Mouse (Mus musculus): Measurements from ENCODE around the gene Dazap1. TPM values are rescaled to one million over a fixed set of nuclear protein-coding genes. Genes with fewer than 3 reads are reported as not detected.

Gene Dazap1
- total RNA-seq, 1 experiment = 154 TPM

DNA sequence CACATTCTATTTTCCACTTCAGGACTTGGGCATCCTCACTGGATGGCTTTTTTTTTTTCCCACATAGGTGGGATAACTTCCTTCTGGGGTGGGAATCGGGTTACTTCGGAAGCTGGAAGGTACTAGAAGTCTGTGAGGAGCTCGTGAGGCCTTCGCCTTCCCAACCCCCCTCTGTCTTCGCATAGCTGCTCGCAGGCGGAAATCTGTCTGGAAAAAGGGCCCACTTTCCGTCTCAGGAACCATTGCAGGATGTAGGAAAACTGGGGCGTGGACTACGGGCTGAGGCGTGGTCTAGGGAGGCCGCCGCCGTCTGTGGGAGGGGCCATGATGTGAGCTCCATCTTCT is 35.2 kb upstream of the Dazap1 start:
- TF ChIP-seq ZNF384 (IDR thresholded peaks at IDR 0.05; ENCODE audit: low read depth, low read length) (0 out of 2 replicates have a peak, but pooled peaks have one; percentile 7), ZC3H11A (IDR thresholded peaks at IDR 0.05; ENCODE audit: borderline replicate concordance, low read depth, low read length) (no peak)
- no peaks in the 10 kb centered on the region for H3K9me3 ChIP-seq (ENCODE audit: control insufficient read depth, insufficient read depth, low read depth, low read length)
- H3K4me1 ChIP-seq (ENCODE audit: control insufficient read depth in 2 of 2, insufficient read depth in 2 of 2, low read length in 2 of 2, poor library complexity in 1 of 2) = peaks cover 2 to 12% of the 10 kb centered on the region in 2 experiments; a peak in 2 of 4 replicates
- DNase-seq (ENCODE audit: low read depth, low spot score) = no peak
- H3K27ac ChIP-seq (ENCODE audit: insufficient read depth, low read depth, low read length, poor library complexity, severe bottlenecking) = no peak overlapping the region; the same call in 1 of the 2 replicates
- peak overlapping the region in 1 of 2 experiments; percentile 63; a peak in 2 of 4 replicates for H3K4me3 ChIP-seq (ENCODE audit: insufficient read depth in 1 of 2, low read depth in 1 of 2, low read length in 2 of 2, poor library complexity in 1 of 2, severe bottlenecking in 1 of 2)
- in situ Hi-C loops (cut with MboI; ENCODE audit: low sequenced_read_pairs in 2 of 2, unreplicated experiment in 2 of 2) = no loop called here
- peak overlapping the region; percentile 27; the same call in 1 of the 2 replicates for H3K9ac ChIP-seq (ENCODE audit: insufficient read depth, low read depth, low read length, poor library complexity, severe bottlenecking)
- H3K36me3 ChIP-seq (ENCODE audit: control insufficient read depth, insufficient read depth, low read length, poor library complexity, severe bottlenecking) = peaks cover 27% of the 10 kb centered on the region

DNA sequence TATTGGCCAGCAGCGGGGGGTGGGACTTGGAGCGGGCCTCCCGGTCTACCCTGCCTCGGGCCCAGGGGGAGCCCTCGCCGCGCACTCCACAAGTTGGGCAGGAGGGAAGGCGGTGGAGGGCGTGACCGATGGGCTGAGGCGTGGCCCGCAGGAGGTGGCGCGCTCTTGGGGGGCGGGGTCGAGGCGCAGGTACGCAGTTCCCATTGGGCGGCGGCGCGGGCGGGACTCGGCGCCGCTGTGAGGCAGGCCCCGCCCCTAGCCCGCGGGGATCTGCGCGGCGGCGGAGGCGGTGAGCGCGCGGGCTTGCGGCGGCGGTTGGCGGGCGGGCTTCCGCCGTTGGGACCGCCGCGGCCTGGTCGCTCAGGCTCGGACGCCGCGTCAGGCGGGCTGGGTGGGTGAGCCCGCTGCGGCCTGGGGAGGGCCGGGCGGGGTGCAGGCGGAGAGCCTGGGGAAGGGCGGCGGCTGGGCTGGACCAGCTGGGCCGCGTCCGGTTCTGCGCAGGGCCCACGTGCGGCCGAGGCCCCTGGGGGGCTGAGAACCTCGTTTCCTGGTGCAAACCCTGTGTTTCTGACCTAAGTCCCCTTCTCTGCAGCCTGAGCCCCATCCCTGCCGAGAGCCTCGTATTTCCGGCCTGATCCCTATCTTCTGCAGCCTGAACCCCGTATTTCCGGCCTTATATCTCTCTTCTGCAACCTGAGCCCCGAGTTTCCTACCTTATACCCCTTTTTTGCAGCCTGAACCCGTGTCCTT is 34.7 kb upstream of the Dazap1 start, which contains the start of gene Mum1:
Gene Mum1 (plus strand): TSS at position 19 of the 750 bp plus-strand sequence.
- in situ Hi-C loops (cut with MboI; ENCODE audit: low sequenced_read_pairs in 2 of 2, unreplicated experiment in 2 of 2) = no loop called here
- H3K9ac ChIP-seq (ENCODE audit: insufficient read depth, low read depth, low read length, poor library complexity, severe bottlenecking) = peak within 1 kb of the TSS; percentile 88
- peak; percentile 99 for DNase-seq (ENCODE audit: low read depth, low spot score)
- H3K4me1 ChIP-seq (ENCODE audit: control insufficient read depth in 2 of 2, insufficient read depth in 2 of 2, low read length in 2 of 2, poor library complexity in 1 of 2) = peaks cover 1 to 6% of the 10 kb centered on the region in 2 experiments; a peak in 1 of 4 replicates
- H3K4me3 ChIP-seq (ENCODE audit: insufficient read depth in 1 of 2, low read depth in 1 of 2, low read length in 2 of 2, poor library complexity in 1 of 2, severe bottlenecking in 1 of 2) = peak within 1 kb of the TSS; percentile 70 to 93
- TF ChIP-seq ZNF384 (IDR thresholded peaks at IDR 0.05; ENCODE audit: low read depth, low read length) = no peak
- no peak for TF ChIP-seq MAFK (IDR thresholded peaks at IDR 0.05; ENCODE audit: insufficient read depth, low read depth, low read length)
- TF ChIP-seq ZC3H11A (IDR thresholded peaks at IDR 0.05; ENCODE audit: borderline replicate concordance, low read depth, low read length) = no peak
- no peak for TF ChIP-seq CHD2 (IDR thresholded peaks at IDR 0.05; ENCODE audit: low read depth, low read length)
- no peak for TF ChIP-seq HCFC1 (IDR thresholded peaks at IDR 0.05; ENCODE audit: borderline replicate concordance, insufficient read depth, low read length)
- peak within 1 kb of the TSS; percentile 63 for H3K27ac ChIP-seq (ENCODE audit: insufficient read depth, low read depth, low read length, poor library complexity, severe bottlenecking)
- H3K36me3 ChIP-seq (ENCODE audit: control insufficient read depth, insufficient read depth, low read length, poor library complexity, severe bottlenecking) = peaks cover 30% of the 10 kb centered on the region
- no peaks in the 10 kb centered on the region for H3K9me3 ChIP-seq (ENCODE audit: control insufficient read depth, insufficient read depth, low read depth, low read length)

DNA sequence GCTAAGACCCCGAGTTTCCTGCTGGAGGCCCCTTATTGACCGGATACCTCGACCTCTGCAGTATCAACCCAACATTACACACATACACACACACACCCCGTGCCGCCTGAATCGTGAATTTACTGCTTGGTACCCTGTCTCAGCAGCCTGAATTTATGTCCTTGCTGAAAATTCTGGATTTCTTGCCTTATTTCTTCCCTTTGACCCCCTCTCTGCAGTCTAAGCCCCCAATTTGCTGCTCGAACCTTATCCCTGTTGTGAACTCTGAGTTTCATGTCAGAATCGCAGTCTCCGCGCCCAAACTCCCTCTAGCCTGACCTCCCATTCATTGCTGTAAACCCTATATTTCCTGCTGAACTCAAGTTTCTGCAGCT is 34.1 kb upstream of the Dazap1 start:
- Histone ChIP-seq H3K9me3 (ENCODE audit: control insufficient read depth, insufficient read depth, low read depth, low read length) (no peaks in the 10 kb centered on the region), H3K36me3 (ENCODE audit: control insufficient read depth, insufficient read depth, low read length, poor library complexity, severe bottlenecking) (peaks cover 35% of the 10 kb centered on the region), H3K4me3 (ENCODE audit: insufficient read depth in 1 of 2, low read depth in 1 of 2, low read length in 2 of 2, poor library complexity in 1 of 2, severe bottlenecking in 1 of 2) (peak overlapping the region; percentile 70 to 93), H3K4me1 (ENCODE audit: control insufficient read depth in 2 of 2, insufficient read depth in 2 of 2, low read length in 2 of 2, poor library complexity in 1 of 2) (peaks cover 1 to 4% of the 10 kb centered on the region in 2 experiments; a peak in 1 of 4 replicates), H3K27ac (ENCODE audit: insufficient read depth, low read depth, low read length, poor library complexity, severe bottlenecking) (no peak overlapping the region), H3K9ac (ENCODE audit: insufficient read depth, low read depth, low read length, poor library complexity, severe bottlenecking) (peak overlapping the region; percentile 88)
- in situ Hi-C loops (cut with MboI; ENCODE audit: low sequenced_read_pairs in 2 of 2, unreplicated experiment in 2 of 2) = no loop called here
- DNase-seq (ENCODE audit: low read depth, low spot score) = no peak
- TF ChIP-seq ZC3H11A (IDR thresholded peaks at IDR 0.05; ENCODE audit: borderline replicate concordance, low read depth, low read length) (no peak), ZNF384 (IDR thresholded peaks at IDR 0.05; ENCODE audit: low read depth, low read length) (no peak), CHD2 (IDR thresholded peaks at IDR 0.05; ENCODE audit: low read depth, low read length) (no peak), MAFK (IDR thresholded peaks at IDR 0.05; ENCODE audit: insufficient read depth, low read depth, low read length) (no peak), HCFC1 (IDR thresholded peaks at IDR 0.05; ENCODE audit: borderline replicate concordance, insufficient read depth, low read length) (no peak)

DNA sequence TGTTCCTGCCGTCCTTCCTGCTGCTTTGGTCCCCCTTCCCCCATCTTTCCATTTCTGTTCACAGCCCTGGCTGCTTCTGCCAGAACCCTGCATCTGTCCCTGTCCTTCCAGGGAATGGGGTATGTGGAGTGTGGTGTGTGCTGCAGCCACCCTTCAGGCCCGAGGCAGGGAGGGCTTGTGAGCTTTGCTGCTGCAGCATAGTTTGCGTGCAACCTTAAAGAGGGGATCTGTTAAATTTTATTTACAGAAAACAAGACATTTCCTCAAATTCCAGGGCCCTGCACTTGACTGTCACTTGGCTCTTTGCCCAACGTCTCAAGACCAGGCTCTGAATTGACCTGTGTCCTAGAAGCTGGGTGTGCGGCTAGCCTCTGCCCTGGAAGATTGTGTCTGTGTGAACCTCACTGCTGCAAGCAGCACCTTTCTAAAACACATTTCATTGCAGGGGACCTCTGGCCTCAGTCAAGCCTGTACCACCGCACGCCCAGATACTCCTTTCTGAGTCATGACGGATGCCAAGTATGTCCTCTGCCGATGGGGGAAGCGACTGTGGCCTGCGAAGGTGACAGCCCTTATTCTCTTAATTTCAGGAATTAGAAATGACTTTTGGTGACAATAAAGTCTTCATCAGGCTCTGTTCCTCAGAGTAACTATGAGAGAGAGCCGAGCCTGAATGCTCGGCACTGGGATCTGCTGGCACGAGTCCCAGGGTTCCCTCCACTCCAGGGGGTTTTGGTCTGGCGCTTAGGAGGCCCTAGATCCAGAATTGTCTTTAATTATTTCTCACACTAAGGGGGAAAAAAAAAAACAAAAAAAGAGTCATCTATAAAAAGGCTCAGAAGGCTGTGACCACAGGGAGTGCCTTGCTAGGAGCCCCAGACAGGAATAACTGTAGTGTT is 33.2 kb upstream of the Dazap1 start:
- DNase-seq (ENCODE audit: low read depth, low spot score) = no peak
- in situ Hi-C loops (cut with MboI; ENCODE audit: low sequenced_read_pairs in 2 of 2, unreplicated experiment in 2 of 2) = no loop called here
- H3K4me3 ChIP-seq (ENCODE audit: insufficient read depth in 1 of 2, low read depth in 1 of 2, low read length in 2 of 2, poor library complexity in 1 of 2, severe bottlenecking in 1 of 2) = no peak overlapping the region
- no peak overlapping the region for H3K27ac ChIP-seq (ENCODE audit: insufficient read depth, low read depth, low read length, poor library complexity, severe bottlenecking)
- H3K36me3 ChIP-seq (ENCODE audit: control insufficient read depth, insufficient read depth, low read length, poor library complexity, severe bottlenecking) = peaks cover 45% of the 10 kb centered on the region
- no peak for TF ChIP-seq ZC3H11A (IDR thresholded peaks at IDR 0.05; ENCODE audit: borderline replicate concordance, low read depth, low read length)
- no peak for TF ChIP-seq ZNF384 (IDR thresholded peaks at IDR 0.05; ENCODE audit: low read depth, low read length)
- no peak for TF ChIP-seq MAFK (IDR thresholded peaks at IDR 0.05; ENCODE audit: insufficient read depth, low read depth, low read length)
- TF ChIP-seq HCFC1 (IDR thresholded peaks at IDR 0.05; ENCODE audit: borderline replicate concordance, insufficient read depth, low read length) = no peak
- TF ChIP-seq CHD2 (IDR thresholded peaks at IDR 0.05; ENCODE audit: low read depth, low read length) = no peak
- H3K9ac ChIP-seq (ENCODE audit: insufficient read depth, low read depth, low read length, poor library complexity, severe bottlenecking) = peak overlapping the region; percentile 88; the same call in 1 of the 2 replicates
- peaks cover 1 to 4% of the 10 kb centered on the region in 2 experiments; a peak in 1 of 4 replicates for H3K4me1 ChIP-seq (ENCODE audit: control insufficient read depth in 2 of 2, insufficient read depth in 2 of 2, low read length in 2 of 2, poor library complexity in 1 of 2)
- H3K9me3 ChIP-seq (ENCODE audit: control insufficient read depth, insufficient read depth, low read depth, low read length) = no peaks in the 10 kb centered on the region

Data from ES-E14 (cell line).